Mouse (Mus musculus) left cerebral cortex, postnatal 10 days (tissue): ENCODE measurements at regions not wholly inside any gene's neighbourhood (a gene's known extent, or its start where the extent isn't known, plus 50 kb on each side); places are given as distances from the start of the nearest gene placed in this dataset.

Experiments used
- DNase-seq, 2 experiments: peaks; one replicate each; pipeline ENCODE4 v3.0.0; 2021 to 2022; ENCODE audit warnings: low spot score in 2 of 2, mixed read lengths in 1 of 2; ENCODE audit errors: extremely low spot score in 1 of 2
- intact Hi-C: fragments of 180-260 bp; cut with DNase I; formaldehyde crosslinking; loops from one replicate; pipeline ENCODE4 v1.15.1; 2025

- no peak for DNase-seq
- intact Hi-C loops, result no loop called here
Observed at GRCm38 (mm10) chr2:148622216-148622615, 50.2 kb upstream of the Nxt1 start.

DNA sequence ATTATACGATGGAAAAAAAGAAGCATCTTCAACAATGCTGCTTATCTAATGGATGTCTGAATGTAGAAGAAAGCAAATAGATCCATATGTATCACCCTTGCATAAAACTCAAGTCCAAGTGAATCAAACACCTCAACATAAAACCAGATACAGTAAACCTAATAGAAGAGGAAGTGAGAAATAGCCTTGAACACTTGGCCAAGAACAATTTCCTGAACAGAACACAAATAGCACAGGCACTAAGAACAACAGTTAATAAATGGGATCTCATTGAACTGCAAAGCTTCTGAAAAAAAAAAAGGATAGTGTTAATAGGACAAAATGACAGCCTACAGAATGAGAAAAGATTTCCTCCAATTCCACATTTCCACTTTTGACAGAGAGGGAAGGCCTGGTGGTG lies 60.5 kb upstream of the Nxt1 start:
- intact Hi-C loops, result no loop called here
- no peak for DNase-seq

GRCm38 (mm10) chr2:148605425-148605930 lies 66.9 kb upstream of the Nxt1 start:
- intact Hi-C loops, result no loop called here
- no peak for DNase-seq

DNA sequence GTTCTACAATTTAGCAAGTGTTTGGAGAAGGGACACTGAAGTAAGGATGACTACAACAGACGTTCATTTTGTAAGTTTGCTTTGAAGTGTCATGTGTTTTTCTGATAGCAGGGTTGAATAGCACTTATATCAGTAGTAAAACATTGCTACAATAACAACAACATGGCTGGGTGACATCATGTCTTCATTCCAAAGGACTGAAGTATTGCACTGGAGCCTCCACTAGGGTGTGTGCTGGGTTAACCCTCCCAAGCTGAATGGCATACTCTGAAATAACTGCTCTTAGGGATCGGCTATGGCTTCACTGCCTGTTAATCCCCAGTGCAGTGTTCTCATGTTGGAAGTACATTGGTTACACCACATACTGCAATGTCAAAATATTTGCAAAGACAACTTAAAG lies 68.5 kb upstream of the Nxt1 start:
- no peak for DNase-seq
- intact Hi-C loops, result no loop called here

GRCm38 (mm10) chr2:148603315-148603714 lies 69.1 kb upstream of the Nxt1 start:
- intact Hi-C loops, result no loop called here
- DNase-seq, result no peak

DNA sequence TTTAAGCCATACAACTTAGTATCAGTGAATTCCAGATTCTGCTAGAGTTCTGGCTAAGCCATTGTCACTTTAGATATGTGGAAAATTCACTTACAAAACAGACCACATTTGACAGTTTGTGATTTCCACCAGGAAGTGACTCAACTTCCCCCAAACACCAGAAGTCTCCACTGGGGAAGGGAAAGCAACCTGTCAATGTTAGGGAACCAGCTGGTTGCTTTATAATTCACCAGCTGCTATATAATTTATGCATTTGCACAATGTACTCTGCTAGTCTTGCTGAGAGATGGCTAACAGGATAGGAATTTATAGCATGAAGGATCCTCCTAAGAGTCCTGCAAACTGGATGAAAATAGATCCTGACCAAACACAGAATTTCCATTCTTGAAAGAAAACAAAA lies 72.9 kb upstream of the Nxt1 start:
- intact Hi-C loops, result no loop called here

DNA sequence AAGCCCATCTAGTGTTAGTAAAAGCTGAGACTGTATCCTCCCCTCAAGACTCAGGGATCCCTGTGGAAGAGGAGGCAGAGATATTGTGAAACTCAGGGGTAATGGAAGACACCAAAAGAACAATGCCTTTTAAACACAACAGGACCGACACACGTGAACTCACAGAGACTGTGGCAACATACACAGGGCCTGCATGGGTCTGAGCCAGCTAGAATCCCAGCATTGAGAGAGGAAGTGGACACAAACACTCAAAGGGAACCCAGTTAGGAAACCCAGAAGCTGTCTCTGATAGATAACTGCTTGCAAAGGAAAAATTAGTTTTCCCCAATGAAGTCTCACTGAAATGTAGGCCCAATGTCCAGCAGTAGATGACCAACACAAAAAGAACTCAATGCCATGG lies 75.4 kb upstream of the Nxt1 start:
- no peak for DNase-seq
- intact Hi-C loops, result no loop called here

More for the DNA sequence above, 72.9 kb upstream of the Nxt1 start:
- DNase-seq, result peak in 1 of 2 experiments; percentile 17

GRCm38 (mm10) chr2:148585721-148586335 lies 86.6 kb upstream of the Nxt1 start:
- no peak for DNase-seq
- intact Hi-C loops, result no loop called here

- no peak for DNase-seq
- intact Hi-C loops, result no loop called here
Observed at GRCm38 (mm10) chr2:148582208-148582607, 90.2 kb upstream of the Nxt1 start.

DNA sequence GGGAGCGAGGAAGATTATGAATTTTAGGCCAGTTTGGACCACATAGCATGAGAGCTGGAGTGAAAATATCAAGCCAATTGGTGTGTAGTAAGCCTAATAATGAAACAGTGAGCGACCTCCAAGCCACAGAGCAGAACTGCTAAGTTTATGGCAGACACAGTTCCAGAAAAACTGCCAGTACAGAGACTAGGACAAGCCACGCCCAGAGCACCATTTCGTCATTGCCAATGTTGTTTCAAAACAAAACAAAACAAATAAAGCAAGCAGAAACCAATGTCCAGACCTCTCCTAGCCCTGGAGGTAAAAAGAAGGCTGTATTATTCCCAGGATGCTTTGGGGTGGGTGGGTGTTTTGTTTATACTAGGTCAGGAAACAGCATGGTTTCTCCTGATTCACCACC lies 90.7 kb upstream of the Nxt1 start:
- intact Hi-C loops, result no loop called here
- DNase-seq, result no peak

DNA sequence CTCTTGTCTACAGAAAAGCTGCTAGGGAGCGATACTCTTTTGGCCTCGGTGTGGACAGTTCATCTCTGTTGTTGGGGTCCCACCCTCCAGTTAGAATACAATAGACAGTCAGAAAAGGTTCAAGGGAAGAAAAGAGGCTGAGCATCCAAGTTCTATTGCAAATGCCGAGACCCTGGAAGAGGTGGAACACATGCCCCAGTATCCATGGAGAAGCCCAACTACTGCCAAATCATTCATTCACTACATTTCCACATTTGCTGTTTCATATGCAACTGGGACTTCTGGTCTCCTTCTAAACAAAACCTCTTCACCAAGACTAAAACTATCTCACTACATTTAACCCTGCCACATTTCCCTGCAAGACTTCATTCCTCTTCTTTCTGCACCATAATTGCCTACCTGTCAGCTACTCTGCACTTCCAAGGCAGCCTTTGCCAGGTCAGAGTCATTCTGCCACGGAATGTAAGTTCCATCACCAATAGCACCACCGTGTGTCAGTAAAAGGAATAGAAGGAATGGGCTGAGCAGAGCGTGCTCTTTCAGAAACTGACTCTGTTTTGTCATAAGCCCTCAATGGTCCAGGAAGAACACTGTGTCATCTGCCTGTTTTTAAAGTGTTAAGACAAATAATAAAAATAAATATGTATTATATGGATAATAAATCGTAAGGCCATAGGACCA lies 92.0 kb upstream of the Nxt1 start:
- intact Hi-C loops, result no loop called here
- DNase-seq, result peak; percentile 34 to 43

DNA sequence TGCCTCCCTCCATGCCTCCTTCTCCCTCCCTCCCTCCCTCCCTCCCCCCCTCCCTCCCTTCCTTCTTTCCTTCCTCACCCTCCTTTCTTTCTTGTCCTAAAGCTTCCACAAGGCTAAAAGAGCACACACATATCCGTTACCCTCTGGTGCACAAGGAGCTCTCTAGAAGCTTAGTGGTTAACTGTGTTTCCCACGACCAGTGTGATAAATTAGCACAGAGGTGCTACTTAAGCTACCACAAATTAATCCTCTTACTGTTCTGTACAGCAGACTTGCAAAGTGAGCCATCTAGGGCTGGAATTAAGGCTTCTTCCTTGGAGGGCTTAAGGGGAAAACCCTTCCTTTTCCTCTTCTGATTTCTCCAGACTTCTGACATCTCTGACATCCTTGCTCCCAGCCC lies 92.8 kb upstream of the Nxt1 start:
- no peak for DNase-seq
- intact Hi-C loops, result loop anchor here (5.0 kb wide), 1 partner anchor 172 kb away; the partner anchor contains the start of gene Thbd

DNA sequence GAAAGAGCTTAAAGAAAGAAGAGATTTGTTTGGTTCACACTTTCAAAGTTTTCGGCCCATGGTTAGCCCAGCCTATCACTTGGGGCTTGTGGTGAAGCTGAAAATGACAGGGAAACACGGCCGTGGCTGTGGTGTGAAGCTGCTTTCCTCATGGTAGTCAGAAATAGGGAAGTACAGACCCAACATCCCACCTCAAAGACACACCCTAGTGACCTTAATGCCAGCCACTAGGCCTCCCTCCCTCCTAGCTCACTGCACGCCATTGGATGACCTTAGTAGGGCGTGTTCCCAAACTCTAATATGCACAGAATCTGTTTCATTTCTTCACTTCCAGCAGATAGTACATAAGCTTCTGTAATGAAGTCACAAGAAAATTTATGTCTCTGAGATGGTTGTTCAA lies 93.4 kb upstream of the Nxt1 start:
- no peak for DNase-seq
- intact Hi-C loops, result loop anchor here (5.0 kb wide), 1 partner anchor 172 kb away; the partner anchor contains the start of gene Thbd

GRCm38 (mm10) chr2:148578176-148578575 lies 94.2 kb upstream of the Nxt1 start:
- intact Hi-C loops, result loop anchor here (5.0 kb wide), 1 partner anchor 171 kb away; the partner anchor contains the start of gene Thbd
- no peak for DNase-seq

DNA sequence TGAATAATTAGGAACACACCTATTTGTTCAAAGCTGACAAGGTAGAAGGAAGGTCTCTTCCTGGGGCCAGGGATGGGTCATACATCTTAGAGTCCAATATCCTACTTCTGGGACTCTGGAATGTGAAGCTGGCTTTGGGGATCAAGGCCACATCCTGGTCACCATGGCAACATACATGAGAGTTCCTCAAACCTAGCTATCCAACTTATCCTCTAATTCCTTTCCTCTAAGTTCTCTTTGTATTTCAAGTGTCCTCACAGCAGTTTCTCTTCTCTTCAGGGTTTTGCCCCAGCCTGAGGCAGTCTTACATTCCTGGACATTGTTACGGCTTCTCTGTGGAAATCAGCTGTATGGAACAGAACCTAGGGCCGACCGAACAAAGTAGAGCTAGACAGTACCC lies 97.0 kb upstream of the Nxt1 start:
- intact Hi-C loops, result loop anchor here (5.0 kb wide), 1 partner anchor 168 kb away; the partner anchor contains the start of gene Thbd
- no peak for DNase-seq

GRCm38 (mm10) chr2:148572165-148572564 lies 100.2 kb upstream of the Nxt1 start:
- intact Hi-C loops, result loop anchor here (2.0 kb wide), 1 partner anchor 449 kb away; no protein-coding TSS in a partner anchor
- DNase-seq, result peak; percentile 18 to 65

GRCm38 (mm10) chr2:148571616-148572015 lies 100.8 kb upstream of the Nxt1 start:
- intact Hi-C loops, result loop anchor here (2.0 kb wide), 1 partner anchor 449 kb away; no protein-coding TSS in a partner anchor
- no peak for DNase-seq

DNA sequence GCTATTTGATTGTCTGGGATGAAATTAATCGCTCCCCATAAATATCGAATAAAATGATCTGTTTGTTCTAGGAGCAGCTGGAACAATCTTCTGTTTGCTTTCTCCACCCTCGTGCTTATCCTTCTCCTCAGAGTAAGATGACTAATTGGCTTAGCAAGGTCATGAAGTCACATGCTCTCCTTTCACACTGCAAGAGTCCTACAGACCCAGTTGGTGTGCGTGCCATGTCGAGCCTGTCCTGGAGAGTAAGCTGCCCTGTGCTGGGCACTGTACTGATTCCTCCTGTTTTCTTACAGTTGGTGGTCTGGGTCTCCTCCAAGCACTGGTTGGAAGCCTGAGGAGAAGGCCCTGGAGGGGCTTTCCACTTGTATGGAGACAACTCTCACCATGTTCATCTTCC lies 101.4 kb upstream of the Nxt1 start:
- intact Hi-C loops, result no loop called here
- DNase-seq, result no peak

DNA sequence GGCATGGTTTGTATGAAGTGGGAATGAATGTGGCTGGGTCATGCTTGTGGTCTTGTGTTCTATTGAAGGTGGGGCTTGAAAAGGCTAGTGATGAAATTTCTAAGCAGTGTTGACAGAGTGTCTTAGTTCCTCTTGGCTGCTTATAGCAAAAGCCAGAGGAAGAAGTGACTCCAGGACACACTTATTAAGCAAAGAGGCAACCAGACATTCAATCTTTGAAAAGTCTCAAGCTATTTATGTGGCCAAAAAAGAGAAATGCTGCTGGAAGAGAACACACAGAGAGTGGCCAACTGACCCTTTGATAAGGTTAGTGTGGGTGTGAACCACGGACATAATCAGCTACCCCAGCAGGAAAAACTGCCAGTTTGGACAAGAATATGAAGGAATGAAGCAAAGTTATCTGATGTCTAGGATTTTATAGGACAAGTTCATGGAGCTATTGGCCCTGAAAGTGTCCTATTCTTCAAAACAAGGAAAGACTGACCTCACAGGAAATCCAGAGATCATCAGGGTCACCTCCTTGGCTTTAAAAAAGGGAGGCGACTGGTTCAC lies 104.4 kb upstream of the Nxt1 start:
- intact Hi-C loops, result no loop called here
- DNase-seq, result no peak

GRCm38 (mm10) chr2:148563390-148563789 lies 109.0 kb upstream of the Nxt1 start:
- no peak for DNase-seq
- intact Hi-C loops, result no loop called here
